Mouse (Mus musculus) lung, embryonic 14.5 days (tissue): ENCODE results near the gene Clca4a. TPM values are rescaled to one million over a fixed set of nuclear protein-coding genes. Genes with fewer than 3 reads are reported as not detected.
A peak's percentile ranks its signal among the peaks of the same experiment; 100 is the strongest.

Experiments
- ATAC-seq: fragments of 200-750 bp; cut with Nextera tagmentation; 2 replicates; pipeline ENCODE4 v1.8.0; 2017; ENCODE audit warnings: mild to moderate bottlenecking, moderate TSS enrichment, moderate library complexity; ENCODE audit not compliant: insufficient read depth
- DNase-seq: peaks from one replicate; pipeline ENCODE4 v3.0.0-alpha.2; 2015
- H3K27ac ChIP-seq: fragments of 300-500 bp; sonication (generic); 2 replicates; pipeline ENCODE4 v1.5.1; 2014; ENCODE audit warnings: low read depth, mild to moderate bottlenecking, moderate library complexity
- H3K27me3 ChIP-seq: fragments of 300-500 bp; sonication (generic); 2 replicates; pipeline ENCODE4 v1.6.1; 2014; ENCODE audit warnings: low read length, control low read depth; ENCODE audit not compliant: insufficient read depth
- H3K36me3 ChIP-seq: fragments of 300-500 bp; sonication (generic); 2 replicates; pipeline ENCODE4 v1.6.1; 2014; ENCODE audit warnings: control low read depth; ENCODE audit not compliant: insufficient read depth
- H3K4me1 ChIP-seq: fragments of 300-500 bp; sonication (generic); 2 replicates; pipeline ENCODE4 v1.6.1; 2014; ENCODE audit warnings: antibody characterized with exemption, control low read depth; ENCODE audit not compliant: insufficient read depth
- H3K4me2 ChIP-seq: fragments of 300-500 bp; sonication (generic); 2 replicates; pipeline ENCODE4 v1.6.1; 2014; ENCODE audit warnings: mild to moderate bottlenecking
- H3K4me3 ChIP-seq: fragments of 300-500 bp; sonication (generic); 2 replicates; pipeline ENCODE4 v1.5.1; 2014; ENCODE audit warnings: low read depth, low read length
- H3K9ac ChIP-seq: fragments of 300-500 bp; sonication (generic); 2 replicates; pipeline ENCODE4 v1.6.1; 2014
- H3K9me3 ChIP-seq: fragments of 300-500 bp; sonication (generic); 2 replicates; pipeline ENCODE4 v1.6.1; 2016; ENCODE audit warnings: low read depth, low read length, control low read depth
- CTCF ChIP-seq: IDR thresholded peaks from 2 replicates; pipeline ENCODE4 v1.5.1; 2016; ENCODE audit warnings: antibody characterized with exemption, low read depth
- WGBS: fragments of 180-500 bp; shearing (Covaris S2); extraction: QIAGEN DNeasy Blood & Tissue Kit; methylation state at CpG from one replicate; pipeline ENCODE4 v1.1.7; 2014; 5-methylcytosine and 5-hydroxymethylcytosine counted together
- polyA plus RNA-seq: library from polyadenylated mRNA; unstranded; fragments of >200 nt; fragmentation: Nextera tagmentation; extraction: Ambion mirVana; gene quantifications from 2 replicates; pipeline ENCODE4 v1.2.1, GENCODE M21; 2014

Clca4a gene
- polyA plus RNA-seq, result not detected in 2 replicates

DNA sequence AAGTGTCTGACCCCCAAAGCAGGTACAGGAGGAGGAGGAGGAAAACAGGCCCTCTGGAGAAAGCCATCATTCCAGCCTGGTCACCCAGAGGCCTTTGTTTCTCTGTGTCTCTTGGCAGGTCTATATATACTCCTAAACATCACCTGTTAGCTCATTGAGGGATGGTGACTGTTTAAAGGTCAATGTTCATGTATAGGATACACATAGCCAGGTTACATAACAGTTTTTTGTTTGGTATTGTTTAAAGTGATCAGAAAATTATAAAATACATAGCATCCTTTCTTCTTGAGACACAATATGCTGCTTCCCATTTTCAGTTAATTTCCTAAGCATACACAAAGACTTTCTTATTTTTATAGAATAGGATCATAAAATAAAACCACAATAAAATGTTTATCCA lies at the start of gene Clca4a:
Gene Clca4a (minus strand): TSS at position 101 of the 400 bp plus-strand sequence.
- DNase-seq (no peak), ATAC-seq (no peak)
- H3K4me1 ChIP-seq, result no peaks in the 10 kb centered on the region
- TF ChIP-seq CTCF, result no peak
- H3K9me3 ChIP-seq, result no peaks in the 10 kb centered on the region
- no peaks in the 10 kb centered on the region for H3K36me3 ChIP-seq
- H3K27ac ChIP-seq, result no peak within 1 kb of the TSS
- H3K4me2 ChIP-seq, result no peak within 1 kb of the TSS
- H3K27me3 ChIP-seq, result no peaks in the 10 kb centered on the region
- no peak within 1 kb of the TSS for H3K9ac ChIP-seq
- no peak within 1 kb of the TSS for H3K4me3 ChIP-seq

- DNase-seq (no peak), ATAC-seq (no peak)
- Histone ChIP-seq H3K9ac (no peak overlapping the region), H3K27ac (no peak overlapping the region), H3K4me2 (no peak overlapping the region), H3K4me3 (no peak overlapping the region), H3K9me3 (no peaks in the 10 kb centered on the region), H3K27me3 (no peaks in the 10 kb centered on the region), H3K36me3 (no peaks in the 10 kb centered on the region), H3K4me1 (no peaks in the 10 kb centered on the region)
- 73% methylated on average over 3 of the region's 3 CpGs for WGBS
- TF ChIP-seq CTCF, result no peak
Measured at GRCm38 (mm10) chr3:145017807-145018206, 43.0 kb upstream of the Clca4a start.

DNA sequence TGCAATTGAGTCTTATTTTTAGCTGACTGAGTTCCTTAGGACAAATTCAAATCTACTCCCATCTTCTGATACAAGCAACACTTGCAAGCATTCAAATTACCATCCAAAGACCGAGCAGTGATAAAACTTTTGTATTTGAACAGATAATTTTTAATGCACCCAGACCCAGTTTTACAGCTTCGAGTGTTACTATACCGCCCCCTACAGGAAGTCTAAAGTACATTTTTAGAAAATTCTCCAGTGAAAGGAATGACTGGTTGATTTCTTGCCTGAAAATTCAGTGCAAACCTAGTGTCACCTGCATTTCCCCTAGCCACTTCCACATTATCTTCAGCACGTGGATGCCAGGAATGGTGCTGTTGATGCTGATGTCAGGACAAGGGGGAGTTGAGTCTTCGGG lies 29.6 kb upstream of the Clca4a start:
- WGBS, result 27% methylated on average over 5 of the region's 5 CpGs
- no peaks in the 10 kb centered on the region for H3K27me3 ChIP-seq
- peak; percentile 47 for TF ChIP-seq CTCF
- DNase-seq, result peak; percentile 55
- H3K9ac ChIP-seq, result no peak overlapping the region
- H3K36me3 ChIP-seq, result no peaks in the 10 kb centered on the region
- H3K4me2 ChIP-seq, result no peak overlapping the region
- H3K9me3 ChIP-seq, result no peaks in the 10 kb centered on the region
- no peaks in the 10 kb centered on the region for H3K4me1 ChIP-seq
- no peak overlapping the region for H3K4me3 ChIP-seq
- no peak for ATAC-seq
- no peak overlapping the region for H3K27ac ChIP-seq

GRCm38 (mm10) chr3:145000912-145001311 lies 26.1 kb upstream of the Clca4a start:
- WGBS, result 55% methylated on average over 1 of the region's 1 CpGs
- Histone ChIP-seq H3K9ac (no peak overlapping the region), H3K4me1 (no peaks in the 10 kb centered on the region), H3K27me3 (no peaks in the 10 kb centered on the region), H3K9me3 (no peaks in the 10 kb centered on the region), H3K4me2 (no peak overlapping the region), H3K36me3 (no peaks in the 10 kb centered on the region), H3K4me3 (no peak overlapping the region), H3K27ac (no peak overlapping the region)
- DNase-seq, result no peak
- ATAC-seq, result no peak
- no peak for TF ChIP-seq CTCF

DNA sequence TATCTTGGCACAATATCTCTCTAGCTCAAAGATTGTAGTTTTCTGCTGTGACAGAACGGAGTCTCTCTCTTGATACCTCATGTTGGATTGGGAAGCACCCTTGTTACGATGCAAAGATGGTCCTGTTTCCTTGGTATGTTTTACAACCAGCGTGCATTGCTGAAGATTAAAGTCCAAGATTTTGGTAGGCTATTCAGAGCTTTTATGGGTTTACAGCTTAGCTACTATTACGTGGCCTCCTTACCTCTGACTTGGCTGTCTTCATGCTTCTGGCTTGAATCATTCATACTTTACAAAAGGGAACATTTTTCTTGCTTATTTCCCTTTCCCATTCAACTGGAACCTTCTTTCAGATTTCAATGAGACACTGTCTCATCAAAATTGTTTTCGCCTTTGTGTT lies 18.2 kb upstream of the Clca4a start:
- H3K4me1 ChIP-seq, result no peaks in the 10 kb centered on the region
- no peak overlapping the region for H3K27ac ChIP-seq
- TF ChIP-seq CTCF, result no peak
- H3K27me3 ChIP-seq, result no peaks in the 10 kb centered on the region
- ATAC-seq (no peak), DNase-seq (no peak)
- no peak overlapping the region for H3K4me3 ChIP-seq
- H3K9ac ChIP-seq, result no peak overlapping the region
- H3K9me3 ChIP-seq, result no peaks in the 10 kb centered on the region
- 84% methylated on average over 5 of the region's 5 CpGs for WGBS
- H3K36me3 ChIP-seq, result no peaks in the 10 kb centered on the region
- no peak overlapping the region for H3K4me2 ChIP-seq

GRCm38 (mm10) chr3:144992618-144993017 lies 17.8 kb upstream of the Clca4a start:
- Histone ChIP-seq H3K4me1 (no peaks in the 10 kb centered on the region), H3K4me3 (no peak overlapping the region), H3K9me3 (no peaks in the 10 kb centered on the region), H3K27me3 (no peaks in the 10 kb centered on the region), H3K36me3 (no peaks in the 10 kb centered on the region), H3K27ac (no peak overlapping the region), H3K9ac (no peak overlapping the region), H3K4me2 (no peak overlapping the region)
- no peak for DNase-seq
- ATAC-seq, result no peak
- no peak for TF ChIP-seq CTCF

DNA sequence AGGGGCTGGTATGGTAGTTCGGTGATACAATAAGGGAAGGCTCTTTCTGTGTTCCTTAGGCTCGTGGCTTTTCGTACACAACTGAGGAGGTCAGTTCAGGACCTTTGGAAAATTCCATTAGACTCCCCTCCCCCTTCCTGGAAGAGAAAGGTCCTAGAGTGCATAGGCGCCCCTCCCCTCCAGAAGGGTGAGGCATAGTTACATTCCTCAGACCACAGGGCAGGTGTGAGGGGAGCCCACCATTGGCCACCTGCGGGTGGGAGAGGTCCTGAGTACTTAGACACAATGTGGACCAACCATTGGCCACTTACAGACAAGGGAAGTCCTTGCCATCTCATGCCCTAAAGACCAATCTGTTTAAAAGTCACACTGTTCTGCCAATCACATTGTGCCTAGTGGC lies 11.0 kb upstream of the Clca4a start:
- no peak for ATAC-seq
- 61% methylated on average over 5 of the region's 5 CpGs for WGBS
- TF ChIP-seq CTCF, result no peak
- H3K27me3 ChIP-seq, result no peaks in the 10 kb centered on the region
- no peaks in the 10 kb centered on the region for H3K36me3 ChIP-seq
- H3K9me3 ChIP-seq, result no peaks in the 10 kb centered on the region
- H3K4me1 ChIP-seq, result no peaks in the 10 kb centered on the region
- no peak overlapping the region for H3K9ac ChIP-seq
- no peak overlapping the region for H3K4me3 ChIP-seq
- DNase-seq, result no peak
- H3K4me2 ChIP-seq, result no peak overlapping the region
- H3K27ac ChIP-seq, result no peak overlapping the region

DNA sequence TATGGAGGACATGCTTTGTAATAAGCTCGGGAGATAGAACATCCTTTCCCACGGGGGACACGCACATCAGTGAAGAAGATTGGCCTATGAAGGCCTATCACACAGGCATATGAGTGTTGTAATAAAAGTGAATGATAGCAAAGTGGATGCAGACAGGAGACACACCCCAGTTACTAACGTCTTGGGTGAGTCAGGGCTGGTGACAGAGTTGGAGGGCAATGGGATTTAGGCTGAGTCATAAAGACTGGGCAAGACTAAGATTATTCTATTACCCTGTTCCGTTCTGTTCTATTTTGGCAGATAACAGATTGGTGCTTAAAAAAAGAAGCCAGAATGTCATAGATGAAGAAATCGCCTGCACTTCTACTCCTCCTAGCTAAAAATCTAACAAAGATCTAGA lies 5.7 kb upstream of the Clca4a start:
- 83% methylated on average over 6 of the region's 6 CpGs for WGBS
- no peaks in the 10 kb centered on the region for H3K4me1 ChIP-seq
- TF ChIP-seq CTCF, result no peak

More for the DNA sequence above, 5.7 kb upstream of the Clca4a start:
- Histone ChIP-seq H3K9me3 (no peaks in the 10 kb centered on the region), H3K36me3 (no peaks in the 10 kb centered on the region), H3K4me2 (no peak overlapping the region), H3K9ac (no peak overlapping the region), H3K4me3 (no peak overlapping the region), H3K27ac (no peak overlapping the region), H3K27me3 (no peaks in the 10 kb centered on the region)
- no peak for ATAC-seq
- no peak for DNase-seq
